Mouse (Mus musculus) left cerebral cortex, adult 2 months (tissue): ENCODE measurements around the gene Tnnc1. TPM values are rescaled to one million over a fixed set of nuclear protein-coding genes. Genes with fewer than 3 reads are reported as not detected.

Experiments used
- DNase-seq, 2 experiments: peaks; one replicate each; pipeline ENCODE4 v3.0.0; 2021 to 2022; ENCODE audit warnings: low spot score in 2 of 2, mixed read lengths in 1 of 2; ENCODE audit errors: extremely low spot score in 1 of 2
- H3K27ac ChIP-seq: fragments of 200-600 bp; 2 replicates; pipeline ENCODE4 v1.8.1; 2022
- H3K4me3 ChIP-seq: fragments of 200-600 bp; 2 replicates; pipeline ENCODE4 v1.8.1; 2022
- CTCF ChIP-seq: fragments of 200-600 bp; IDR thresholded peaks from 2 replicates; pipeline ENCODE4 v1.8.1; 2022; ENCODE audit warnings: antibody characterized with exemption, mild to moderate bottlenecking, moderate library complexity
- intact Hi-C: fragments of 180-260 bp; cut with DNase I; formaldehyde crosslinking; loops from one replicate; pipeline ENCODE4 v1.15.1; 2025
- total RNA-seq, 2 experiments: library from RNA; stranded (reverse); gene quantifications; 2 replicates each; pipeline ENCODE4 v1.2.3; 2021

The Tnnc1 gene
- total RNA-seq, 2 experiments from 2014 or later: 33.8 to 37.7 TPM

GRCm38 (mm10) chr14:31217666-31218065, 9.6 kb downstream of the Tnnc1 start, which contains the start of gene Sema3g:
TSS of gene Sema3g (plus strand) at chr14:31217860.
- peak; percentile 56 for TF ChIP-seq CTCF
- Histone ChIP-seq H3K27ac (0 out of 2 replicates have a peak within 1 kb of the TSS, but pooled peaks have one; percentile 11), H3K4me3 (peak within 1 kb of the TSS; percentile 9; the same call in 1 of the 2 replicates)
- no peak for DNase-seq
- intact Hi-C loops: no loop called here

GRCm38 (mm10) chr14:31226978-31227377, 18.9 kb downstream of the Tnnc1 start:
- intact Hi-C loops: no loop called here
- DNase-seq: peak; percentile 44 to 55
- H3K27ac ChIP-seq: no peak overlapping the region
- no peak overlapping the region for H3K4me3 ChIP-seq
- no peak for TF ChIP-seq CTCF

- Histone ChIP-seq H3K4me3 (no peak overlapping the region), H3K27ac (no peak overlapping the region)
- no peak for TF ChIP-seq CTCF
- no peak for DNase-seq
- intact Hi-C loops: no loop called here
These were observed 20.1 kb downstream of the Tnnc1 start for GRCm38 (mm10) chr14:31228234-31228633.

- intact Hi-C loops: no loop called here
- Histone ChIP-seq H3K4me3 (no peak overlapping the region), H3K27ac (no peak overlapping the region)
- no peak for DNase-seq
- TF ChIP-seq CTCF: no peak
These were observed 22.3 kb downstream of the Tnnc1 start for GRCm38 (mm10) chr14:31230442-31230841.

GRCm38 (mm10) chr14:31232404-31233069, 24.4 kb downstream of the Tnnc1 start:
- intact Hi-C loops: no loop called here
- Histone ChIP-seq H3K4me3 (no peak overlapping the region), H3K27ac (no peak overlapping the region; the same call in 1 of the 2 replicates)
- no peak for DNase-seq
- TF ChIP-seq CTCF: no peak

GRCm38 (mm10) chr14:31233070-31233995, 25.2 kb downstream of the Tnnc1 start:
- TF ChIP-seq CTCF: no peak
- H3K4me3 ChIP-seq: no peak overlapping the region
- intact Hi-C loops: no loop called here

GRCm38 (mm10) chr14:31233996-31234591, 26.0 kb downstream of the Tnnc1 start:
- peak; percentile 79 for TF ChIP-seq CTCF
- Histone ChIP-seq H3K27ac (0 out of 2 replicates have a peak overlapping the region, but pooled peaks have one; percentile 18), H3K4me3 (no peak overlapping the region)
- DNase-seq: peak; percentile 80 to 86
- intact Hi-C loops: loop anchor here (1.0 kb wide), 1 partner anchor 19 kb away; no protein-coding TSS in a partner anchor

More at GRCm38 (mm10) chr14:31233070-31233995, 25.2 kb downstream of the Tnnc1 start:
- no peak for DNase-seq
- H3K27ac ChIP-seq: peak overlapping the region; percentile 18; the same call in 1 of the 2 replicates

GRCm38 (mm10) chr14:31237101-31237882, 29.2 kb downstream of the Tnnc1 start:
- no peak for TF ChIP-seq CTCF
- intact Hi-C loops: no loop called here
- H3K4me3 ChIP-seq: no peak overlapping the region
- no peak for DNase-seq
- no peak overlapping the region for H3K27ac ChIP-seq

GRCm38 (mm10) chr14:31240528-31240927, 32.4 kb downstream of the Tnnc1 start:
- H3K27ac ChIP-seq: no peak overlapping the region
- no peak for DNase-seq
- TF ChIP-seq CTCF: no peak
- no peak overlapping the region for H3K4me3 ChIP-seq
- intact Hi-C loops: no loop called here

GRCm38 (mm10) chr14:31244777-31245176, 36.7 kb downstream of the Tnnc1 start:
- intact Hi-C loops: no loop called here
- no peak for TF ChIP-seq CTCF
- no peak for DNase-seq

GRCm38 (mm10) chr14:31245946-31246345, 37.8 kb downstream of the Tnnc1 start:
- intact Hi-C loops: no loop called here
- Histone ChIP-seq H3K4me3 (no peak overlapping the region), H3K27ac (no peak overlapping the region)
- DNase-seq: no peak
- no peak for TF ChIP-seq CTCF

More at GRCm38 (mm10) chr14:31244777-31245176, 36.7 kb downstream of the Tnnc1 start:
- no peak overlapping the region for H3K27ac ChIP-seq
- no peak overlapping the region for H3K4me3 ChIP-seq
